Mouse (Mus musculus): ENCODE measurements at regions not wholly inside any gene's neighbourhood (a gene's known extent, or its start where the extent isn't known, plus 50 kb on each side); places are given as distances from the start of the nearest gene placed in this dataset.

GRCm38 (mm10) chr3:137227122-137227838, 113.6 kb upstream of the Emcn start:
- TF ChIP-seq CTCF (conservative IDR thresholded peaks at IDR 0.05; ENCODE audit: insufficient read depth, insufficient read length, low read depth, low read length) (no peak), POLR2A (IDR thresholded peaks at IDR 0.05; ENCODE audit: low read depth, low read length) (no peak)

Data from kidney, adult 2 months (tissue).